Mouse (Mus musculus): ENCODE data around the gene Slc25a38. TPM values are rescaled to one million over a fixed set of nuclear protein-coding genes. Genes with fewer than 3 reads are reported as not detected.

Slc25a38 gene
- polyA plus RNA-seq (2015; fragmentation: Nextera tagmentation; extraction: Ambion mirVana) = 16.3 and 18.2 TPM in 2 replicates

GRCm38 (mm10) chr9:120110211-120111018 is at the start of gene Slc25a38:
Slc25a38 (plus strand) TSS chr9:120110374.
- Histone ChIP-seq H3K27me3 (ENCODE audit: control insufficient read depth, insufficient read depth, low read length) (no peaks in the 10 kb centered on the region), H3K36me3 (ENCODE audit: control insufficient read depth, insufficient read depth, low read length) (no peaks in the 10 kb centered on the region), H3K27ac (replicated peaks) (peak within 1 kb of the TSS; percentile 97), H3K4me1 (replicated peaks; ENCODE audit: control insufficient read depth, insufficient read depth) (no peaks in the 10 kb centered on the region), H3K9me3 (ENCODE audit: control insufficient read depth, low read length) (no peaks in the 10 kb centered on the region), H3K4me2 (replicated peaks; ENCODE audit: low read depth) (peak within 1 kb of the TSS; percentile 71), H3K4me3 (ENCODE audit: low read depth, low read length) (peak within 1 kb of the TSS; percentile 77), H3K9ac (ENCODE audit: low read length) (peak within 1 kb of the TSS; percentile 78)
- peak; percentile 97 for DNase-seq (ENCODE audit: low spot score)
- ATAC-seq (ENCODE audit: low FRiP score, low TSS enrichment) = peak; percentile 97
- TF ChIP-seq EP300 (optimal IDR thresholded peaks at IDR 0.05) = no peak
- peak; percentile 89 for TF ChIP-seq CTCF (IDR thresholded peaks at IDR 0.05; ENCODE audit: low read depth)
- under 1% methylated on average over 62 of the region's 62 CpGs for WGBS

GRCm38 (mm10) chr9:120064317-120064716 is 45.9 kb upstream of the Slc25a38 start:
- H3K27me3 ChIP-seq (ENCODE audit: control insufficient read depth, insufficient read depth, low read length) = no peaks in the 10 kb centered on the region
- no peak overlapping the region for H3K9ac ChIP-seq (ENCODE audit: low read length)
- H3K4me3 ChIP-seq (ENCODE audit: low read depth, low read length) = no peak overlapping the region
- ATAC-seq (ENCODE audit: low FRiP score, low TSS enrichment) = no peak
- no peak overlapping the region for H3K4me2 ChIP-seq (replicated peaks; ENCODE audit: low read depth)
- H3K9me3 ChIP-seq (ENCODE audit: control insufficient read depth, low read length) = no peaks in the 10 kb centered on the region
- no peaks in the 10 kb centered on the region for H3K36me3 ChIP-seq (ENCODE audit: control insufficient read depth, insufficient read depth, low read length)
- no peaks in the 10 kb centered on the region for H3K4me1 ChIP-seq (replicated peaks; ENCODE audit: control insufficient read depth, insufficient read depth)
- H3K27ac ChIP-seq (replicated peaks) = no peak overlapping the region
- DNase-seq (ENCODE audit: low spot score) = no peak
- no peak for TF ChIP-seq CTCF (IDR thresholded peaks at IDR 0.05; ENCODE audit: low read depth)
- no peak for TF ChIP-seq EP300 (optimal IDR thresholded peaks at IDR 0.05)
- 72% methylated on average over 4 of the region's 4 CpGs for WGBS

GRCm38 (mm10) chr9:120067609-120068008 is 42.6 kb upstream of the Slc25a38 start:
- TF ChIP-seq CTCF (IDR thresholded peaks at IDR 0.05; ENCODE audit: low read depth) = no peak
- no peak for TF ChIP-seq EP300 (optimal IDR thresholded peaks at IDR 0.05)
- Histone ChIP-seq H3K9me3 (ENCODE audit: control insufficient read depth, low read length) (no peaks in the 10 kb centered on the region), H3K4me3 (ENCODE audit: low read depth, low read length) (no peak overlapping the region), H3K27me3 (ENCODE audit: control insufficient read depth, insufficient read depth, low read length) (no peaks in the 10 kb centered on the region), H3K27ac (replicated peaks) (no peak overlapping the region), H3K9ac (ENCODE audit: low read length) (no peak overlapping the region), H3K36me3 (ENCODE audit: control insufficient read depth, insufficient read depth, low read length) (no peaks in the 10 kb centered on the region), H3K4me1 (replicated peaks; ENCODE audit: control insufficient read depth, insufficient read depth) (no peaks in the 10 kb centered on the region), H3K4me2 (replicated peaks; ENCODE audit: low read depth) (no peak overlapping the region)
- no peak for DNase-seq (ENCODE audit: low spot score)
- no peak for ATAC-seq (ENCODE audit: low FRiP score, low TSS enrichment)
- WGBS = 54% methylated on average over 2 of the region's 2 CpGs

GRCm38 (mm10) chr9:120068047-120068446 is 42.1 kb upstream of the Slc25a38 start:
- Histone ChIP-seq H3K27ac (replicated peaks) (no peak overlapping the region), H3K9me3 (ENCODE audit: control insufficient read depth, low read length) (no peaks in the 10 kb centered on the region), H3K4me2 (replicated peaks; ENCODE audit: low read depth) (no peak overlapping the region), H3K27me3 (ENCODE audit: control insufficient read depth, insufficient read depth, low read length) (no peaks in the 10 kb centered on the region), H3K4me1 (replicated peaks; ENCODE audit: control insufficient read depth, insufficient read depth) (no peaks in the 10 kb centered on the region), H3K9ac (ENCODE audit: low read length) (no peak overlapping the region), H3K36me3 (ENCODE audit: control insufficient read depth, insufficient read depth, low read length) (no peaks in the 10 kb centered on the region), H3K4me3 (ENCODE audit: low read depth, low read length) (no peak overlapping the region)
- peak; percentile 58 for DNase-seq (ENCODE audit: low spot score)
- peak; percentile 55; the same call in 1 of the 2 replicates for ATAC-seq (ENCODE audit: low FRiP score, low TSS enrichment)
- WGBS = 45% methylated on average over 10 of the region's 10 CpGs
- no peak for TF ChIP-seq CTCF (IDR thresholded peaks at IDR 0.05; ENCODE audit: low read depth)
- TF ChIP-seq EP300 (optimal IDR thresholded peaks at IDR 0.05) = no peak

GRCm38 (mm10) chr9:120069779-120070178 is 40.4 kb upstream of the Slc25a38 start, which contains the start of gene Cx3cr1:
Cx3cr1 (minus strand) TSS chr9:120069879.
- WGBS = 82% methylated on average over 11 of the region's 11 CpGs
- Histone ChIP-seq H3K9me3 (ENCODE audit: control insufficient read depth, low read length) (no peaks in the 10 kb centered on the region), H3K9ac (ENCODE audit: low read length) (no peak within 1 kb of the TSS), H3K4me1 (replicated peaks; ENCODE audit: control insufficient read depth, insufficient read depth) (no peaks in the 10 kb centered on the region), H3K27ac (replicated peaks) (no peak within 1 kb of the TSS), H3K27me3 (ENCODE audit: control insufficient read depth, insufficient read depth, low read length) (no peaks in the 10 kb centered on the region), H3K36me3 (ENCODE audit: control insufficient read depth, insufficient read depth, low read length) (no peaks in the 10 kb centered on the region), H3K4me3 (ENCODE audit: low read depth, low read length) (no peak within 1 kb of the TSS), H3K4me2 (replicated peaks; ENCODE audit: low read depth) (no peak within 1 kb of the TSS)
- DNase-seq (ENCODE audit: low spot score) = no peak
- ATAC-seq (ENCODE audit: low FRiP score, low TSS enrichment) = no peak
- no peak for TF ChIP-seq EP300 (optimal IDR thresholded peaks at IDR 0.05)
- TF ChIP-seq CTCF (IDR thresholded peaks at IDR 0.05; ENCODE audit: low read depth) = no peak

GRCm38 (mm10) chr9:120071251-120071650 is 38.9 kb upstream of the Slc25a38 start:
- no peak for DNase-seq (ENCODE audit: low spot score)
- no peak overlapping the region for H3K4me2 ChIP-seq (replicated peaks; ENCODE audit: low read depth)
- no peak overlapping the region for H3K4me3 ChIP-seq (ENCODE audit: low read depth, low read length)
- no peak overlapping the region for H3K27ac ChIP-seq (replicated peaks)
- no peaks in the 10 kb centered on the region for H3K27me3 ChIP-seq (ENCODE audit: control insufficient read depth, insufficient read depth, low read length)
- no peak for ATAC-seq (ENCODE audit: low FRiP score, low TSS enrichment)
- 48% methylated on average over 2 of the region's 2 CpGs for WGBS
- no peaks in the 10 kb centered on the region for H3K36me3 ChIP-seq (ENCODE audit: control insufficient read depth, insufficient read depth, low read length)
- no peak for TF ChIP-seq EP300 (optimal IDR thresholded peaks at IDR 0.05)
- no peak for TF ChIP-seq CTCF (IDR thresholded peaks at IDR 0.05; ENCODE audit: low read depth)
- H3K9ac ChIP-seq (ENCODE audit: low read length) = no peak overlapping the region
- no peaks in the 10 kb centered on the region for H3K9me3 ChIP-seq (ENCODE audit: control insufficient read depth, low read length)
- no peaks in the 10 kb centered on the region for H3K4me1 ChIP-seq (replicated peaks; ENCODE audit: control insufficient read depth, insufficient read depth)

Data from stomach, postnatal 0 days (tissue).